Mouse (Mus musculus) embryo, embryonic 11.5 days (tissue): ENCODE measurements around the gene Macf1.

Source experiments
- DNase-seq: peaks from one replicate; pipeline ENCODE4 v3.0.0-alpha.2; 2012; ENCODE audit warnings: low read depth, low spot score

The Macf1 gene

DNA sequence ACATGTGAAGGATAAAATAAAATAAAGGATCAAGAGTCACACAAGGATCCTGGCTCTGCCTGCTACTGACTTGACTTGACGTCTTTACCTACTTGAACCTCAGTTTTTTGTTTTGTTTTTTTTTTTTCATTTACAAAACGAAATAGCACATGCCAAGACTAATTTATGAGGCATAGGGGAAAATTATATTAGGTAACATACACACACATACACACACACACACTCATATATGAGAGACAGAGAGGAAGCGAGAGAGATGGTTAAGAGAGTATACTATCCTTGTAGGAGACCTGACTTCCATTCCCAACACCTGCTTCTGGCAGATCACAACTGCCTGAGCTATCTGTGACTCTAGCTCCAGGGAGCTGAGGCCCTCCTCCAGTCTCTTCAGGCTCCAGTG is at the start of gene Macf1:
TSS of gene Macf1 (minus strand) at position 101 of the 400 bp plus-strand sequence.
- no peak for DNase-seq

DNA sequence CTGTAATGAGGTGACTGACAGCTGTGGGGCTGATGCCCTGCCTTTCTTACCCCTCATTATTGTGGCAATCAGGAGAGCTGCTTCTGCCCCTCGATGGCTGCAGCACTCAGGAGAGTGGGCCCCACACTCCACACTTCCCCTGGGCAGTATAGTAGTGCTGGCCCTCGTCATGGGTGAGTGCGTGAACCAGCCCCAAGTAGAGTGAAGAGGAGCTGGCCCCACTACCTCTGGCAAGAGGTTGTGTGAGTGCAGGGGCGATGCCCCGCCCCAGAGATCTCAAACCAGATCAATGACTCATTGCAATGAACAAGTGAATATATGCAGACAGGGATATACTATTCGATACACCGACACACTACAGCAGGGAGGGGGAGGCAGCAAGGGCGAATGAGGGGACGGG is 49.4 kb upstream of the Macf1 start:
- DNase-seq, result no peak

DNA sequence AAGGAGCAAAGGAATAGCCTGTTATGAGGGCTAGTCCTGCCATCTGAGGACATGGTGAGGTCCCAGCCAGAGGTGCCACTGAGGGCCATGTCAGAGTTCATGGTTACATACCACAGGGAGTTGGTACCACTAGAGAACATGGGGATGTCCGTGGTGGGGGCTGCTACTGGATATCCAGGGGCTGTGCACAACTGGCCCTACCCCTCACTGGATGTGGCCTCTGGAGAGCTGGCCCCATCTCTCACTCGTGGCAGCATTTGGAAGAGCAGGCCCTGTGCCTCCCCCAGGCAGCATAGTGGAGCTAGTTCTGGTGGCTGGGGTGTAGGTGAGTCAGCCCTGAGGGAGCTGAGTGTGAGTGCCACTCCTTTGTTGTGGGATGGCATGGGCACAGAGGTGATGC is 48.8 kb upstream of the Macf1 start:
- no peak for DNase-seq

DNA sequence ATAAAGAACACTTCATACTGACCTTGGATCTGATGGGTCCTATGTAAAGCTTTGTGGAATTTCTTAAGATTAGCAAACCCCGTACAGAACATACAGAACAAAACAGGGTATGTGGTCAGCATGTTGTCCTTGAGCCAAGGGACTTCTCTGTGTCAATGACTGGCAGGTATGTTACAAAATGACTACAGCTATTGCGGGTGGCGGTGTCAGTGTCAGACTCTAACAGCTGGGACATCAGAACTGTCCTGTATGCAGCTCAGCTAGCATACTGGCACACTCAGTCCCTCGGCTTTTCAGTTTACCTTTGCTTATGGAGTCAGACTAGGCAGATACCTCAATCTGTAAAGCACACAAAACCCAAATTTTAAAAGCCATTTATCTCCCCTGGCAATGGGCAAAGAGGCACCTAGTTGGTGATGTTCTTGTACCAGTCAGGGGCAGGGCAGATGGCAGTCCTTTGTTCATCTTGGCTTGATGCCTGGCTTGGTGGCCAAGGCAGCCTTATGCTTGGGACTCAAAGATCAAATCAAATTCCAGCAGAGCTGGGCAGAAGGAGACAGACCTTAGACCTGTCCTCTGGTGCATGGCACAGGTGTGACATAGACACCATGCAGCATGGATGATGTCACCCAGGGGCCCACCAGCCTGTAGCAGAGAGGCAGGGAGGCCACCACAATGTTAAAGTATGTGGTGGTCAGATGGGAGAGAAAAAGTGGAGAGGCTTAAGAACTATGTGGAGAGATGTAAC is 48.2 kb upstream of the Macf1 start:
- DNase-seq, result no peak

DNA sequence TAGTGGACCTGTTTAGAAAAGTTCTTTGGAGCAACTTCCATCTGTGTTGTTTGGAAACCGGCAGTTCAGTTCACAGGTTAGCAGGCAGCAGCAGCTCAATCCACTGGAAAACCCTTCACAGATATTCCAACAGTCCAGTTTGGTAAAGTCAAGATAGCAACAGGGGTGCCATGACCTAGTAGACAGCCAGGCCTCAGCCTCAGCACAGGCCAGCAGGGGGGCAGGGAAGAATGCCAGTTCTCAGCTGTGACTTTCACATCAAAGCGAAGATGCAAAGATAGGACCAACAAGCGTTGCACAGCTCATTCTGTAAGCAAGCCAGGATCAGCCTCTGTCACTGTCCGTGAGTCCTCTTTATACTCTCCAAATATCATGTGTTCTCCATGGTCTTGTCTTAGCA is 37.6 kb upstream of the Macf1 start:
- no peak for DNase-seq

DNA sequence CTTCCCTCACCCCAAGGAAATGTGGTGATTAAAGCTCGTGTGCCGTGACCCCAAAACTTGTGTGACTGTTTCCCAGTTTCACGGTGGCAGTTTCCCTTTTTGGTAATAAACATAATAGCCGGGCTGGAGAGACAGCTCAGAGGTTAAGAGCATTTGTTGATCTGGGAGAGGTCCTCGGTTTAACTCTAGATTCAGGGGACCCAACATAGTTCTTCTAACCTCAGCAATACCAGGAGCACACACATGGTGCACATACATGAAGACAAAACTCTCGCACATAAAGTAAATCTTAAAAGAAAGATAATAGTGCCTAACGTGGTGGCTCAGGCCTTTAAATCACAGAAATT is 34.2 kb upstream of the Macf1 start:
- no peak for DNase-seq

DNA sequence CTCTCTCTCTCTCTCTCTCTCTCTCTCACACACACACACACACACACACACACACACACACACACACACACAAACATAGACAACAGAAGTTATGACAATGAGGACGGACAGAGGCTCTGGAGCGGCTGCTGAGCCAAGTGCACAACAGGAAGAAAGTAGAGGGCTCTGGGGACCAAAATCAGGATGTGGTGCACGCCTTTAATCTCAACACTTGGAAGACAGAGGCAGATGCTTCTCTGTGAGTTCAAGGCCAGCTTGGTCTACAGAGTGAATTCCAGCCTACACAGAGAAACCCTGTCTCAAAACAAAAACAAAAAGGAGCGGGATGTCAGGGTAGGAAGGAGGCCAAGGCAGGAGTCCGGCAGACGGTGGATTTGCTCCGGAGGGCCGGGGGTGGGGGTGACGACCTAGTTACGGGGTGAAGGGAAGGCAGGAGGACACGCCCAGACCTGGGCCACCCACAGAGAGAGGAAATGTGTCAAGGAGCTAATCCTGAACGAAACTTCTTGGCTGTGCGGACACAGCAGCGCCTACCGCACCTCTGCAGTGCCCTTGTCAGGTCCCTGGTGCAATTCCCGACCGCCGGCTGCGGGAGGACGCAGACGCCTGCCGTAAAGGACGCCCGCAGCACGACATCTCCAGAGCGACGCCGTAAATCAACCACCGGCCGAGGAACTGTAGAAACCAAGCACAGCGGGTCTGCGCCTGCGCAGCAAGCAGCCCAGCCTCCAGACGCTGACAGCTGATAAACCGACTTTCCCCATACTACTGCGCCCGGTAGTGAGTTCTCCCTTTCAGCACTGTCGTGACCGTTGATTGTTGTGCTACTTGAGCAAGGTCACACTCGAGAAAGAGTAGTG is 33.6 kb upstream of the Macf1 start, which contains the start of gene Ndufs5:
TSS of gene Ndufs5 (minus strand) at position 629 of the 860 bp plus-strand sequence.
- peak; percentile 96 for DNase-seq

DNA sequence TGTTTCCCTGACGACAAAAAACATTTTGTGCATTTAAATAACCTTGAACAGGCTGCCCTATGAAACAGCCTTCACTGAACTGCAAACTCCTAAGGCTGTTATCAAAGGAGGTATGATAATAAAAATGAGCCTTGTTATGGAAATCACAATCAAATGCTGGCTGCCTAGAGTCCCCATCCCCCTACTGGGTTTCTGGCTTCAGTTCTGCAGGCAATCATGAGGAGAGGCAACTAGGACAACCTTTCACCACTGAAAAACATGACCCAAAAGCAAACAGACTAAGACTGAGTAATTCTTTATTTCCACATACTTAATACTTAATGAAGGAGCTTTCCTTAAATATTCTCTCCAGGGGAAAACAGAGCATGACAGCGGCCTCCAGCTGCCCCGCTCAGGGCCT is 28.3 kb upstream of the Macf1 start:
- no peak for DNase-seq

DNA sequence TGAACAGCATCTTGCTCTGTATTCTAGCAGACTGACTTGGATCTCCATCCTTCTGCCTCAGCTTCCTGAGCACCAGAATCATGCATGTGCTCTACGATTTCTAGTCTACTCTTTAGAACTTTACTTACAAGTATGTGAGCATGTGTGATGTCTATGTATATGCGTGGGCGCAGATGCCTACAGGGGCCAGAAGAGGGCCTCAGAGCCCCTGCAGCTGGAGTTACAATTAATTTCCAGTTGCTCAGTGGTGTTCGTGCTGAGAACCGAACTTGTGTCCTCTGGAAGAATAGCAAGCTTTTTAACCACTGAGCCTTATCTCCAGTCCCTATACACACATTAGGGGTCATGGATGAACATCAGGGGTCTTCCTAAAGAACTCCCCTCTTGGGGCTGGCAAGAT is 23.2 kb upstream of the Macf1 start:
- no peak for DNase-seq

DNA sequence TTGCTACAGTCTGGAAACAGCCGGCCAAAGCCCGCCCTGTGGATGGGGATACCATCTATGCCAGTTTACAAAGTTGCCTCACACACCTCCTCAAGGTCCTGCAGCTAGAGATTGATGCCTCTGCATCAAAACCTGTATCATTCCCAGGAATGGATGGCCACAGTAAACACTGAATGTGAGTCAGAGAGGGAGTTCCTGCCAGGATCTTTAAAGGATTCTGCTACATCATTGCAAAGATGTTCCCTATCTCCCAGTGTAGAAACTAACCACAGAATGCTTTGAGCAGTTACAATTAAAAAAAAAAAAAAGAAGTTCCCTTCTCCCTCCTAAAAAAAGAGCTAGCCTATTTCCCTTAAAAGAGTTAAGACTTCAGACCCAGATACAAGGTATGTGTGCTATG is 21.2 kb upstream of the Macf1 start:
- no peak for DNase-seq

DNA sequence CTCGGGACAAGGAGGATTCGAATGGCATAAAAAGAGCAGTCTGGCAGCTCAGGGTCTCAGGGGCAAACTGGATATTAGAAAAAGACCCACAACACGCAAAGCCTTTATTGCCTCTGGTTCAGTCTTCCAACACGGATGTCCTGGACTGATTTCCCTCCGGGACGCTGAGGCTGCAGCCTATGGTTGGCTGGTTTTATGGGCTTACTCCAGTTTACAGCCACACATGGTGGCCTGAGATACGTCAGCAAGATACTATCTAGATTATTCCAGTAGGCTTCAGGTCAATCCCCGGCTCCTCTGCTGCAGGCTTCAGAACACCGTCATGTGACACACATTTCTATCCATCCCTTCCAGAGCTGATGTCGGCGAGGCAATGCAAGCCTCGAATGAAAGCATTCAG is 9.2 kb upstream of the Macf1 start:
- no peak for DNase-seq

DNA sequence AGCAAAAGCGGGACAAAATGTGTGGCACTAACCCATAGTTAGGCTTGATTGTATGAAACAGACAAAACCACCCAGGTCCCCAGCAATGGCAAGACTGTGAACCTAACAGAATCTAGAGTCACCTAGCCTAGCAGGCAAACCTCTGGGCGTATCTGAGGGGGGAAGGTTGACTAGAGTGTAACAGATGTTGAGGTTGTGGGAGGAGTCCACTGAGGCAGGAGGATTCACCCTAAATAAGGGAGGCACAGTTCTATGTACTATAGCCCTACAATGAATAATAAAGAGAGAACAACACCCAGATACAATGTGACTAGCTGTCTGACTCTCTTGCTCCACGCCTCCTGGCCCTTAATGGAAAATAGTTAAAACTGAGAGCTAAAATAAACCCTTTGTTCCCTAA is 7.9 kb upstream of the Macf1 start:
- DNase-seq, result no peak

DNA sequence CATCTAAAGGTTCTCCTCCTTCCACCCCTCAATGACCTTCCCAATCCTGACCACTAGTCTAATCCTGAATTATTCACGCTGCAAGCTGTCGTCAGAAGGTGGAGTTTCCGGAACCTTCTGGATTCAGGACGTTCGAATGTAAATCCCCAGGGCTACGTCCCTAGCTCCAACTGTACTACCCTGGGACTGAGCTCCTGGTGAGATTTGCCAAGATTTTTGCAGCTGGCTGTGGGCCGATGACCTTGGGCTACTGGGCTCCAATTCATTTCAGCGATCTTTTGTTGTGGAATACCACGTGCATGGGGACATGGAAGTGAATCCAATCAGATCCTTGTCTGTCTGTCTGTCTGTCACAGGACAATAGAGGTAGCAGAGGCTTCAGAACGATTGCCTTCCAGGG is 6.2 kb upstream of the Macf1 start:
- no peak for DNase-seq

DNA sequence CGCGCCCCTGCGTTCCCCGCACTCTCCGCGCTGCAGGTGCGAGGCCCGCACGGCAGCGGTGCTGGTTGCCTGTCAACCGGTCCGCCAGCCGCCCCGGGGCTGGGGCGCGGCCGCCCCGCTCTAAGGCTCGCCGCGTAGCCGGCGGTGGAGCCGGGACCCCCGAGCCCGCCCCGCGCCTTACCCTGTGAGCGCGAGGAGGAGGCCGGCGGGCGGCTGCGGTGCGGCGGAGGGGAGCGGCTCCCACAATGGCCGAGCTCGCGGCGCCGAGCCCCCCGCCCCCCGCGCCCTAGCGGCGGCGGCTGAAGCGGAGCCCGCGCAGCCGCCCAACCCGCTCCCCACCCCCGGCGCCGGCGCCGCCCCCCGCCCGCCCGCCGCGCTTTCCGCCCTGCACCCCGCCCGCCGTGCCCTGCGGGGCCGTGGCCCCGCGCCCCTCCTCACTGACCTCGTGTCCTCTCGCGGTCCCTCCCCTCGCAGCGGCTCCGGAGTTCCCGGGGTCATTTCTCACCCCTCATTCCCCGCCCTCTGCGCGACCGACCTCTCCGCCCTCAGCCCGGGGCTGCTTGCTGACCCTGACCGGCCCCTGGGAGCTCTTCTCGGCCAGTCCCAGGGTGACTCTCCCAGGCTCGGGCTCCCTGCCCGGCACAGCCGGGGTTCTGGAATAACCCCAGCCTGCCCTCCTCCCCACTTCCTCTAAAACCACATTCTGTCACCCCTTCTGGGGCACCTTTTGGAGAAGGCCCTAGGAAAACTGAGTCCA is 3.0 kb upstream of the Macf1 start:
- DNase-seq, result no peak

DNA sequence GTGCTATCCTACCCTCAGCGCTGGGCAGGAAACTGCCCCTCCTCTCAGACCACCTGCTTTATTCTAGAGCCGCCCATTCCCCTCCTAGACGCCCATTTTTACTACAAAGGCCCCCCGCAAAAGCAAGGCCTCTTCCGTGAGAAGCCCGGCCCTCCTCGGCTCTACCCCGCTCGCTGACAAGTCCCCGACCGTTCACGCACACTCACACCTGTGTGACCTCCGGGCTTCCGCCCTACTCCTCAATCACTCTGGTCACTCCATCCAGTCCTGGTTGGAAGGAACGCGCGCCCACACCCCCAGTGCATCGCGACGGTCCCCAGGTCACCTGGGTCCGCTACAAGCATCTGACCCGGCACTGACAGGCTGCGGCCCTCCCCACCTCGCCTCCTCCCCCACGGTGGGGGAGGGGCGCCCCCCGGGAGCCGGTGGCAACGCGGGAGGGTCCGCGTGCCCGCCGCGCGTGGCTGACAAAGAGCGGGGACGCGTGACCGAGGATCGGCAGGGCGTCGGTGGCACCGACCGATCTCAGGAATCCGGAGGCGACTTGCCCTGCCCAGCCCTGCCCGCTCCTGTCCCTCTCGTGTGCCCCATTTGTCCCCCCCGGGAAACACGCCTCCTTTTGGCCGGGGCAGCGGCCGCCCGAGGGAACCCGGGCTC is 2.3 kb upstream of the Macf1 start:
- no peak for DNase-seq

DNA sequence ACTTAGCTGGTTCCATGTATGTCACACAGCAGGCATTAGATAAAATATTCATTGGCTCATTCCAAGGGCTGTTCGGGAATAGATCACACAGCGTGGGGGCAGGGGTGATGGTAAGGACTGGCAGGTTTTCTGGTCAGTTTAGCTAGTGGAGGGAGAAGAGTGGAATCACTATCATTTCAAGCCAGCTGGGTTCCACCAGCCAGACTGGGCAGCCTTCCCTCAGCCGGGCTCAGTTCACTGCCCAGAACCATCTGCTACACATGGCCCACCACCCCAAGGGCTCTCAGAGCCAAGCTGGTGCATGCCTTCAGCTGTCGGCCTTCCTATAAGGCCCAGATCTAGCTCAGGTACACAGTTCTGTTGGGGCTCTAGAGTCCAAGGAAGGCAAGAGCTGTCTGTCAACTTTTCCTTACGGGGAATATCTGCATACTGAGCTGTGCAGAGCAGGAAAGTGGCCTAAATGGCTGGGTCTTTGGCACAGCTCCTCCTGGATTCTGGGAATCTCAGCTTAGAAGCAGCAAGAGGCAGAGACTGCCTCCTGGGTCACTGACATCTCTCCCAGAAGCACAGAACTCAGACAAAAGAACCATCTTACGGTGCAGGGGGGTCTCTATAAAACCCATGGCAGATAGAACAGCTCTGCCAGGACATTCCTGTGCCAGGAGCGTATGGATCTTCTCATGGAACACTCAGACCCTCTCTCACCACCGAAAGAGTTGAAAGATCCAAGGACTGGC is 1.5 kb upstream of the Macf1 start:
- DNase-seq, result no peak

DNA sequence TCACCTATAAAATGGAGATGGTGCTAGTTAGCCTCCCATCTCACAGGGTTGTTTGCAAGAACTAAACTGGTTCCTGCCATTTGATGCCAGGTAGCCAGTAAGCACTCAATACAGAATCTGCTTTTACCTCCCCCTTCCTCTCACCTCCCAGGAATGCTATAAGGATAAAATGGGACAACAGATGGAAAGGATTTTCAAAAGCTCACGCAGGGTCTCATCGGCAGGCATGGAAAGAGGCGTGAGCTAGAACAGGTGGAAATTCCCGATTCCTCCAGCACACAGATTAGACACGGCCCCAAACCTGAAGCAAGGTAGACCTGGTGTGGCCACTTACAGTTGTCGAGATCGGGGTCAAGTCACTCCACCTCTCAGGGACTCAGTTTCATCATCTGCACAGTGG is 886 bp upstream of the Macf1 start:
- no peak for DNase-seq

DNA sequence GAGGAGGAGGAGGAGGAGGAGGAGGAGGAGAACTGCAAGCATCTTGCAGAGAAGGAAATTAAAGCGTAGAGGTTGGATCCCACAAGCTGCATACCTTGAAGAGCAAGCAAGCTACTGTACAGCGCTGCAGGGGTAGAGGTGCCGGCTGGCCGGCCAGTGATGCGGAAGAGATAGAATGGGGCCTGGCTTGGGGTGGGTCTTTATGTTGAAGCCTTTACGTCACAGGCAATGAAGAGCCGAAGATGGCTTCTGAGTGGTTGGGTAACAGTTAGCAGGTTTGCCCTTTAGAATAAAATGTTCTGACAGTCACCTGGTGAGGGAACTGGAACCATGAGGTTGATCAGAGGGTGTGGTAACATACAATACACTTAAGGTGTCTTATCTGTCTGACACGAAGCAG is 1.9 kb downstream of the Macf1 start:
- no peak for DNase-seq

DNA sequence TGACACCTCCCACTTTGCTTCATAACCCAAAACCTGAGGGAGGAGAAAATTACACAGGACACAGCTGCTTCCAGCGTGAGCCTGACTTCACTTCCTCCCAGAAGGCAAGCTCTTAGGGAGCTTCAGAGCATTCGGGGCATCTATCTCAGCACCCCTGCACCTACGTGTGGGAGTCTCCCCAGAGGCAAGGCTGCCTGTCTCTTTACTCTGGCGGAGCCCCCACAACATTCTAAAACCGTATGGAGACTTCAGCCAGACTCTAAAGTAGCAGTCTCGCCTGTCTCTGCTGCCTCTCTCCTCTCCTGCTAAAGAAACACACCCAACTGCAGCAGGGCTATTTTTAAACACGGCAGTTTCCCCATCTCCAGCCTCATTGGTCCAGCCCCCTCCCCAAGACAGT is 3.2 kb downstream of the Macf1 start:
- DNase-seq, result no peak

DNA sequence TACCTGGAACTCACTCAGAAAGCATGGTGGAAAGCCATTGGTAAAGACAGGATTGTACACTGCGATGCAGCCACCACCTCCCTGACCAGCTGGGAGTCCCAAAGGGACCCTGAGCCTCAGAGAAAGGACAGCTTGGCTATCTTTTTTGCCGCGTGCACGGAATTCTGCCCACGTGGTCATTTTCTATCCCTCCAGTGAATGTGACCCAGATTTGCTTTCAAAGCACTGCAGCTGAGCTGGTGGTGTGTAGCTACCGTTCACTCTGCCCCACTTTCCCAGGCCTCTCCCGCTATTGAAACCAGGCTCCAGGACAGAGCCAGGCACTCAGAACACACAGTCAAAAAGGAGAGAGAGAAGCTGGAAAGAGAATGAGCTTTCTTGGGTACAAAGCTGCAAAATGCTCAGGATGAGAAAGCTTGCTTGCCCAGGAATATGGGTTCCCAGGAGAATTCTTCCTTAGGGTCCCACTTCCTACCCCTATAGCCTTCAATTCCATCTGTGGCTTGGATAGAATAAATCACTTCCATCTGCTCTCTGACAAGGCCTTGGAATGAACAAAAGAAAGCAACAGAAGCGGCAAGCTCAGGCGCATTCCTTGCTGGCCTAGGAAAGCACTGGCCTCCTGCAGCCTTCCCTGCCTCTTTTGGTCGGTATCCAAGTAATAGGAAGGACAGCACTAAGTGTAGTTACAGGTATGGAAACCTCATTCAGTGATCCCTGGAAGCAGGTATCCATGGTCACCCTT is 6.9 kb downstream of the Macf1 start:
- DNase-seq, result no peak

DNA sequence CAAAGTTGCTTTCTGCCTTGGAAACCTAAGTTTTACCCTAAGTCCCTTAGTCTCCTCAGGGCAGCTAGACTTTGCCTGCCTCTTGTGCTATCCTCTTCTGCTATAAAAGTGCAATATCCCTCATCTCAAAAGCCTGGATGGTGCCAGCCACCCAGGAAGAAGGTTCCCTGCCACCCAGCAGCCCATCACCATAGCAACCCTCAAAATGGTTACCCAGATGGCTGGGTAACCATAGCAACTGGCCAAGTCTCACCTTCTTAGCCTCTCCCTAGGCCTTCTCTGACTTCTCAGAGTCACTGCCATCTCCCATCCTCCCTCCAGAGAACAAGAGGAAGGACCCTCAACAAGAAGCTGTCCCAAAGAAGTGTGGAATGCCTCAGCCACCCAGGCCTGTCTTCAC is 13.6 kb downstream of the Macf1 start:
- DNase-seq, result no peak
